Mouse (Mus musculus) ovary, adult 18-20 months (tissue): ENCODE results near the gene Tcte1.

Source experiments
- DNase-seq: peaks from one replicate; pipeline ENCODE4 v3.0.0; 2022; ENCODE audit warnings: low spot score, mixed read lengths

Tcte1 gene

GRCm38 (mm10) chr17:45584939-45585678 lies 61.9 kb downstream of the Tcte1 start:
- no peak for DNase-seq

GRCm38 (mm10) chr17:45585725-45586448 lies 62.7 kb downstream of the Tcte1 start:
- no peak for DNase-seq

GRCm38 (mm10) chr17:45586449-45586837 lies 63.2 kb downstream of the Tcte1 start:
- no peak for DNase-seq

GRCm38 (mm10) chr17:45588370-45588769 lies 65.1 kb downstream of the Tcte1 start:
- DNase-seq: no peak

GRCm38 (mm10) chr17:45589236-45589635 lies 66.0 kb downstream of the Tcte1 start:
- no peak for DNase-seq

GRCm38 (mm10) chr17:45589844-45590243 lies 66.6 kb downstream of the Tcte1 start:
- no peak for DNase-seq

DNA sequence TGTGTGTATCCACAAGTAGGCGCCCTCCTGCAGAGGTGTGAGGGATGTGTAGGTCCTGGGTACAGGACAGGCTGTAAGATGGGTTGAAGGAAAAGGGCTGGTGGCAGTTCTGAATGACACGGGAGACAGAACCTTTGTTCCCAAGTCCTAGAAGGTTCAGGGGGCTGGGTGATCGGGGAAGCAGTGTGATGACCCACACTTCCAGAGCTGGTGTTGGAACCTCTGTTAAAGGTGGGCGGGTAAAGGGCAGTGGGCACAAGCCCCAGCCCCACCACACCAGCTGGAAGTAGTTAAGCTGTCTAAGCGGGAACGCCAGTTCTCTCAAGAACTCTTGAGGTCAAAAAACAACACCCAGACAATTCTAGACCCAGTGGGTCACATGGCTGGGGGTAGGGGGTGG lies 67.2 kb downstream of the Tcte1 start:
- DNase-seq: no peak

GRCm38 (mm10) chr17:45591701-45592605 lies 68.7 kb downstream of the Tcte1 start:
- no peak for DNase-seq
